Mouse (Mus musculus) intestine, postnatal 0 days (tissue): ENCODE measurements at regions not wholly inside any gene's neighbourhood (a gene's known extent, or its start where the extent isn't known, plus 50 kb on each side); places are given as distances from the start of the nearest gene placed in this dataset.

ENCODE experiments used
- ATAC-seq: fragments of 200-750 bp; cut with Nextera tagmentation; 2 replicates; pipeline ENCODE4 v1.8.0; 2017; ENCODE audit warnings: mild to moderate bottlenecking, moderate TSS enrichment, moderate library complexity
- H3K27ac ChIP-seq: fragments of 300-500 bp; sonication (generic); 2 replicates; pipeline ENCODE4 v1.5.1; 2014; ENCODE audit warnings: mild to moderate bottlenecking, low read depth, low read length, moderate library complexity
- H3K27me3 ChIP-seq: fragments of 300-500 bp; sonication (generic); replicated peaks from 2 replicates; pipeline ENCODE4 v1.6.1; 2014; ENCODE audit warnings: low read length, mixed read lengths; ENCODE audit not compliant: control insufficient read depth, insufficient read depth
- H3K36me3 ChIP-seq: fragments of 300-500 bp; sonication (generic); 2 replicates; pipeline ENCODE4 v1.6.1; 2014; ENCODE audit warnings: mild to moderate bottlenecking, moderate library complexity; ENCODE audit not compliant: control insufficient read depth, insufficient read depth
- H3K4me1 ChIP-seq: fragments of 300-500 bp; sonication (generic); replicated peaks from 2 replicates; pipeline ENCODE4 v1.6.1; 2014; ENCODE audit warnings: antibody characterized with exemption, low read length, mixed read lengths; ENCODE audit not compliant: control insufficient read depth, insufficient read depth
- H3K4me2 ChIP-seq: fragments of 300-500 bp; sonication (generic); replicated peaks from 2 replicates; pipeline ENCODE4 v1.6.1; 2014; ENCODE audit warnings: low read depth, mild to moderate bottlenecking, moderate library complexity
- H3K4me3 ChIP-seq: fragments of 300-500 bp; sonication (generic); 2 replicates; pipeline ENCODE4 v1.5.1; 2014; ENCODE audit warnings: low read depth, low read length
- H3K9ac ChIP-seq: fragments of 300-500 bp; sonication (generic); 2 replicates; pipeline ENCODE4 v1.6.1; 2014; ENCODE audit warnings: mild to moderate bottlenecking, low read depth, low read length
- H3K9me3 ChIP-seq: fragments of 300-500 bp; sonication (generic); 2 replicates; pipeline ENCODE4 v1.6.1; 2016; ENCODE audit warnings: mixed run types; ENCODE audit not compliant: control insufficient read depth
- CTCF ChIP-seq: sonication (generic); IDR thresholded peaks from 2 replicates; pipeline ENCODE4 v1.5.1; 2016; ENCODE audit warnings: low read depth, mild to moderate bottlenecking, control low read depth, antibody characterized with exemption, moderate library complexity
- WGBS: fragments of 180-500 bp; shearing (Covaris S2); extraction: QIAGEN DNeasy Blood & Tissue Kit; methylation state at CpG from one replicate; pipeline ENCODE4 v1.1.7; 2014; 5-methylcytosine and 5-hydroxymethylcytosine counted together

- Histone ChIP-seq H3K9ac (no peak overlapping the region), H3K36me3 (no peaks in the 10 kb centered on the region), H3K4me1 (no peaks in the 10 kb centered on the region), H3K4me3 (no peak overlapping the region), H3K27ac (no peak overlapping the region), H3K27me3 (no peaks in the 10 kb centered on the region), H3K9me3 (no peaks in the 10 kb centered on the region), H3K4me2 (no peak overlapping the region)
- ATAC-seq, result no peak
- WGBS, result 72% methylated on average over 3 of the region's 3 CpGs
- TF ChIP-seq CTCF, result no peak
Observed at GRCm38 (mm10) chr16:76101773-76102172, 79.7 kb upstream of the Samsn1 start.

GRCm38 (mm10) chr16:76097808-76098207, 75.7 kb upstream of the Samsn1 start:
- H3K36me3 ChIP-seq, result no peaks in the 10 kb centered on the region
- H3K4me3 ChIP-seq, result no peak overlapping the region
- H3K27ac ChIP-seq, result no peak overlapping the region
- WGBS, result 81% methylated on average over 9 of the region's 9 CpGs
- no peak for TF ChIP-seq CTCF
- no peak overlapping the region for H3K4me2 ChIP-seq
- H3K9ac ChIP-seq, result no peak overlapping the region
- H3K27me3 ChIP-seq, result no peaks in the 10 kb centered on the region
- no peak for ATAC-seq
- no peaks in the 10 kb centered on the region for H3K9me3 ChIP-seq
- no peaks in the 10 kb centered on the region for H3K4me1 ChIP-seq

- Histone ChIP-seq H3K27me3 (no peaks in the 10 kb centered on the region), H3K9me3 (no peaks in the 10 kb centered on the region), H3K4me3 (no peak overlapping the region), H3K27ac (no peak overlapping the region), H3K4me2 (no peak overlapping the region), H3K9ac (no peak overlapping the region), H3K4me1 (no peaks in the 10 kb centered on the region), H3K36me3 (no peaks in the 10 kb centered on the region)
- TF ChIP-seq CTCF, result no peak
- 78% methylated on average over 4 of the region's 4 CpGs for WGBS
- ATAC-seq, result no peak
Observed at GRCm38 (mm10) chr16:76096363-76096762, 74.3 kb upstream of the Samsn1 start.

- Histone ChIP-seq H3K9me3 (no peaks in the 10 kb centered on the region), H3K36me3 (no peaks in the 10 kb centered on the region), H3K27ac (no peak overlapping the region), H3K4me2 (no peak overlapping the region), H3K4me3 (no peak overlapping the region), H3K9ac (no peak overlapping the region), H3K27me3 (no peaks in the 10 kb centered on the region), H3K4me1 (no peaks in the 10 kb centered on the region)
- ATAC-seq, result no peak
- WGBS, result 87% methylated on average over 4 of the region's 4 CpGs
- no peak for TF ChIP-seq CTCF
Observed at GRCm38 (mm10) chr16:76085363-76085762, 63.3 kb upstream of the Samsn1 start.

- Histone ChIP-seq H3K4me1 (no peaks in the 10 kb centered on the region), H3K9ac (no peak overlapping the region), H3K4me3 (no peak overlapping the region), H3K9me3 (no peaks in the 10 kb centered on the region), H3K27ac (no peak overlapping the region), H3K27me3 (no peaks in the 10 kb centered on the region), H3K36me3 (no peaks in the 10 kb centered on the region), H3K4me2 (no peak overlapping the region)
- ATAC-seq, result no peak
- 76% methylated on average over 4 of the region's 4 CpGs for WGBS
- no peak for TF ChIP-seq CTCF
Observed at GRCm38 (mm10) chr16:76082465-76082864, 60.4 kb upstream of the Samsn1 start.

- ATAC-seq, result no peak
- Histone ChIP-seq H3K4me1 (no peaks in the 10 kb centered on the region), H3K9ac (no peak overlapping the region), H3K9me3 (no peaks in the 10 kb centered on the region), H3K4me2 (no peak overlapping the region), H3K4me3 (no peak overlapping the region), H3K36me3 (no peaks in the 10 kb centered on the region), H3K27me3 (no peaks in the 10 kb centered on the region), H3K27ac (no peak overlapping the region)
- 70% methylated on average over 6 of the region's 6 CpGs for WGBS
- no peak for TF ChIP-seq CTCF
Observed at GRCm38 (mm10) chr16:76079761-76080502, 57.9 kb upstream of the Samsn1 start.
